Mouse (Mus musculus) liver, adult 2 months (tissue): ENCODE measurements around the gene Bsx.

Experiments
- CTCF ChIP-seq: fragments of 200-500 bp; IDR thresholded peaks from 2 replicates; pipeline ENCODE4 v1.5.1; 2011; ENCODE audit warnings: low read depth, low read length, control low read depth
- POLR2A ChIP-seq: fragments of 200-500 bp; IDR thresholded peaks from 2 replicates; pipeline ENCODE4 v1.6.1; 2011; ENCODE audit warnings: low read length, control low read depth; ENCODE audit not compliant: insufficient read depth; ENCODE audit errors: extremely low read depth

- TF ChIP-seq POLR2A (no peak), CTCF (no peak)
These were observed 15.3 kb upstream of the Bsx start for GRCm38 (mm10) chr9:40858461-40859160.
